ENCODE assay signal across 18 mouse cellular contexts in genomic region chr13:52652253-52652628, GRCm38 (mm10).
DNase-seq lines count a peak whose midpoint lies in the region; ATAC-seq and TF ChIP-seq lines count a peak whose summit lies in the region.
"Had no signal": no experiment of that assay in that cellular context is flagged by ENCODE, and none has a peak within 500 bp of the region (broad histone marks: within the 10 kb centered on the region; RNA-seq: fewer than 3 reads in every experiment).

No protein-coding gene starts in this region.

- no peak for TF ChIP-seq CTCF in intestine, postnatal 0 days (IDR thresholded peaks at IDR 0.05; ENCODE audit: low read depth)

- intact Hi-C loops in left cerebral cortex, postnatal 4 days (cut with DNase I): loop anchor here (5.0 kb wide), 1 partner anchor 700 kb away; no protein-coding TSS in a partner anchor

- no peaks in the 10 kb centered on the region for H3K79me2 ChIP-seq in myocyte (ENCODE audit: control insufficient read depth, insufficient read depth)

- WGBS in intestine, embryonic 15.5 days: 73% methylated on average over 8 of the region's 8 CpGs
- 61% methylated on average over 8 of the region's 8 CpGs for WGBS in intestine, postnatal 0 days
- 85% methylated on average over 8 of the region's 8 CpGs for WGBS in midbrain, embryonic 11.5 days
- 88% methylated on average over 8 of the region's 8 CpGs for WGBS in midbrain, embryonic 16.5 days

- no peak overlapping the region for H3K9ac ChIP-seq in intestine, embryonic 15.5 days
- H3K9ac ChIP-seq in intestine, postnatal 0 days (ENCODE audit: low read depth, low read length): no peak overlapping the region
- no peak overlapping the region for H3K9ac ChIP-seq in midbrain, embryonic 11.5 days (ENCODE audit: low read length)
- H3K9ac ChIP-seq in midbrain, embryonic 16.5 days (ENCODE audit: low read depth, low read length): no peak overlapping the region
- H3K9ac ChIP-seq: embryonic facial prominence, embryonic 12.5 days; forebrain, embryonic 12.5 days; hindbrain, embryonic 12.5 days had no signal

- peak; percentile 71 for ATAC-seq in intestine, embryonic 15.5 days
- no peak for ATAC-seq in intestine, postnatal 0 days
- ATAC-seq in midbrain, embryonic 11.5 days (ENCODE audit: low FRiP score): no peak
- ATAC-seq in midbrain, embryonic 16.5 days: no peak
- ATAC-seq: forebrain, embryonic 16.5 days had no signal

- H3K4me3 ChIP-seq in intestine, embryonic 15.5 days (replicated peaks): no peak overlapping the region
- no peak overlapping the region for H3K4me3 ChIP-seq in intestine, postnatal 0 days (ENCODE audit: low read depth, low read length)
- H3K4me3 ChIP-seq in midbrain, embryonic 11.5 days (ENCODE audit: low read depth, low read length): no peak overlapping the region
- no peak overlapping the region for H3K4me3 ChIP-seq in midbrain, embryonic 16.5 days (ENCODE audit: low read depth, low read length)
- no peak overlapping the region for H3K4me3 ChIP-seq in myocyte
- H3K4me3 ChIP-seq: embryonic facial prominence, embryonic 12.5 days; forebrain, embryonic 12.5 days; heart, embryonic 10.5 days; hindbrain, embryonic 12.5 days had no signal

- 0 out of 2 replicates have a peak, but pooled peaks cover 2% of the 10 kb centered on the region for H3K4me1 ChIP-seq in intestine, embryonic 15.5 days (replicated peaks)
- no peaks in the 10 kb centered on the region for H3K4me1 ChIP-seq in intestine, postnatal 0 days (replicated peaks; ENCODE audit: control insufficient read depth, insufficient read depth, low read length)
- no peaks in the 10 kb centered on the region for H3K4me1 ChIP-seq in midbrain, embryonic 11.5 days (ENCODE audit: control insufficient read depth, insufficient read depth, low read length)
- no peaks in the 10 kb centered on the region for H3K4me1 ChIP-seq in midbrain, embryonic 16.5 days (ENCODE audit: control insufficient read depth, insufficient read depth, low read length)
- H3K4me1 ChIP-seq: embryonic facial prominence, embryonic 12.5 days; forebrain, embryonic 12.5 days had no signal

- no peaks in the 10 kb centered on the region for H3K27me3 ChIP-seq in intestine, embryonic 15.5 days (replicated peaks)
- no peaks in the 10 kb centered on the region for H3K27me3 ChIP-seq in intestine, postnatal 0 days (replicated peaks; ENCODE audit: control insufficient read depth, insufficient read depth, low read length)
- no peaks in the 10 kb centered on the region for H3K27me3 ChIP-seq in midbrain, embryonic 11.5 days (ENCODE audit: control insufficient read depth, insufficient read depth, low read length)
- peaks cover 4% of the 10 kb centered on the region; the same call in 1 of the 2 replicates for H3K27me3 ChIP-seq in midbrain, embryonic 16.5 days (ENCODE audit: control insufficient read depth, insufficient read depth, low read depth, low read length)
- no peaks in the 10 kb centered on the region for H3K27me3 ChIP-seq in myocyte (ENCODE audit: control insufficient read depth, insufficient read depth, insufficient read length)

- H3K4me2 ChIP-seq in intestine, embryonic 15.5 days (replicated peaks): no peak overlapping the region
- no peak overlapping the region for H3K4me2 ChIP-seq in intestine, postnatal 0 days (replicated peaks; ENCODE audit: low read depth)
- H3K4me2 ChIP-seq in midbrain, embryonic 11.5 days: no peak overlapping the region
- H3K4me2 ChIP-seq in midbrain, embryonic 16.5 days (ENCODE audit: low read length): no peak overlapping the region
- peak overlapping the region; percentile 53 for H3K4me2 ChIP-seq in myocyte (ENCODE audit: low read depth)
- H3K4me2 ChIP-seq: embryonic facial prominence, embryonic 12.5 days; forebrain, embryonic 12.5 days; hindbrain, embryonic 12.5 days had no signal

- no peak overlapping the region for H3K27ac ChIP-seq in intestine, embryonic 15.5 days
- no peak overlapping the region; the same call in 1 of the 2 replicates for H3K27ac ChIP-seq in intestine, postnatal 0 days (ENCODE audit: low read depth, low read length)
- H3K27ac ChIP-seq in midbrain, embryonic 11.5 days (ENCODE audit: low read depth, low read length): no peak overlapping the region
- H3K27ac ChIP-seq in midbrain, embryonic 16.5 days (ENCODE audit: low read length): no peak overlapping the region
- H3K27ac ChIP-seq: embryonic facial prominence, embryonic 12.5 days; forebrain, embryonic 12.5 days; heart, embryonic 10.5 days; hindbrain, embryonic 12.5 days had no signal

- no peaks in the 10 kb centered on the region for H3K36me3 ChIP-seq in intestine, embryonic 15.5 days
- no peaks in the 10 kb centered on the region; the same call in 1 of the 2 replicates for H3K36me3 ChIP-seq in intestine, postnatal 0 days (ENCODE audit: control insufficient read depth, insufficient read depth)
- no peaks in the 10 kb centered on the region for H3K36me3 ChIP-seq in midbrain, embryonic 11.5 days (ENCODE audit: control insufficient read depth, insufficient read depth, low read length)
- H3K36me3 ChIP-seq in midbrain, embryonic 16.5 days (ENCODE audit: control insufficient read depth, insufficient read depth, low read length): no peaks in the 10 kb centered on the region
- no peaks in the 10 kb centered on the region for H3K36me3 ChIP-seq in myocyte (ENCODE audit: control insufficient read depth, insufficient read depth)
- H3K36me3 ChIP-seq: embryonic facial prominence, embryonic 12.5 days; forebrain, embryonic 12.5 days; hindbrain, embryonic 12.5 days had no signal

- H3ac ChIP-seq in myocyte (ENCODE audit: control insufficient read depth, insufficient read length): no peak overlapping the region

- peak; percentile 81 for DNase-seq in midbrain, embryonic 11.5 days (ENCODE audit: low spot score, missing footprints)
- DNase-seq in left cerebral cortex, postnatal 4 days: no peak
- DNase-seq in cerebellum, postnatal 14 days: no peak
- DNase-seq: cerebellum, adult 11 months; cerebellum, adult 8-10 months; cerebellum, postnatal 25 days; gastrocnemius, postnatal 25 days; heart, postnatal 10 days; heart, postnatal 4 days had no signal

- H3K9me3 ChIP-seq in intestine, embryonic 15.5 days: no peaks in the 10 kb centered on the region
- H3K9me3 ChIP-seq in intestine, postnatal 0 days (ENCODE audit: control insufficient read depth): no peaks in the 10 kb centered on the region
- no peaks in the 10 kb centered on the region for H3K9me3 ChIP-seq in midbrain, embryonic 11.5 days (ENCODE audit: control insufficient read depth, low read length)
- H3K9me3 ChIP-seq in midbrain, embryonic 16.5 days (replicated peaks; ENCODE audit: control insufficient read depth, low read length, poor library complexity, severe bottlenecking): no peaks in the 10 kb centered on the region
- H3K9me3 ChIP-seq: embryonic facial prominence, embryonic 12.5 days; forebrain, embryonic 12.5 days; heart, embryonic 10.5 days; hindbrain, embryonic 12.5 days had no signal

- TF ChIP-seq POLR2A in myocyte (IDR thresholded peaks at IDR 0.05; ENCODE audit: insufficient read length, low read depth): no peak

TF ChIP-seq in myocyte, 11 proteins besides CTCF, POLR2A, EP300 and RAD21:
- TF ChIP-seq CEBPB (IDR thresholded peaks at IDR 0.05; ENCODE audit: insufficient read depth, poor library complexity, severe bottlenecking) (no peak), MAX (IDR thresholded peaks at IDR 0.05; ENCODE audit: low read depth) (no peak), MYOG (IDR thresholded peaks at IDR 0.05; ENCODE audit: control insufficient read depth in 1 of 3, insufficient read depth in 1 of 3, insufficient read length in 2 of 3, low read depth in 2 of 3) (no peak), TCF3 (IDR thresholded peaks at IDR 0.05; ENCODE audit: insufficient read length, low read depth) (no peak), SRF (IDR thresholded peaks at IDR 0.05; ENCODE audit: control insufficient read depth, insufficient read length, low read depth) (no peak), E2F4 (IDR thresholded peaks at IDR 0.05; ENCODE audit: insufficient read depth) (no peak), TCF12 (IDR thresholded peaks at IDR 0.05; ENCODE audit: insufficient read depth, poor library complexity, severe bottlenecking) (no peak), REST (IDR thresholded peaks at IDR 0.05; ENCODE audit: insufficient read depth, insufficient read length) (no peak), MYOD1 (IDR thresholded peaks at IDR 0.05; ENCODE audit: control insufficient read depth in 1 of 3, insufficient read length in 2 of 3, low read depth in 2 of 3) (no peak), POLR2AphosphoS2 (IDR thresholded peaks at IDR 0.05; ENCODE audit: insufficient read length, low read depth) (no peak), USF1 (IDR thresholded peaks at IDR 0.05; ENCODE audit: low read depth) (no peak)
TF ChIP-seq in myocyte: peak in this region for 0.
